Mouse (Mus musculus) cortical plate, adult 2 months (tissue): ENCODE data around the gene Litaf. TPM values are rescaled to one million over a fixed set of nuclear protein-coding genes. Genes with fewer than 3 reads are reported as not detected.

Source experiments
- H3K27ac ChIP-seq: fragments of 200-500 bp; 2 replicates; pipeline ENCODE4 v1.5.1; 2012; ENCODE audit warnings: low read length, control low read depth, inconsistent platforms; ENCODE audit not compliant: insufficient read depth
- H3K4me1 ChIP-seq: fragments of 200-500 bp; 2 replicates; pipeline ENCODE4 v1.6.1; 2011; ENCODE audit warnings: low read length; ENCODE audit not compliant: control insufficient read depth, insufficient read depth
- H3K4me3 ChIP-seq: fragments of 200-500 bp; 2 replicates; pipeline ENCODE4 v1.5.1; 2011; ENCODE audit warnings: mild to moderate bottlenecking, low read length, control low read depth; ENCODE audit not compliant: insufficient read depth
- CTCF ChIP-seq: fragments of 200-500 bp; IDR thresholded peaks from 2 replicates; pipeline ENCODE4 v1.5.1; 2011; ENCODE audit warnings: mild to moderate bottlenecking, control low read depth, low read length; ENCODE audit not compliant: insufficient read depth; ENCODE audit errors: extremely low read depth
- POLR2A ChIP-seq: fragments of 200-500 bp; IDR thresholded peaks from 2 replicates; pipeline ENCODE4 v1.6.1; 2011; ENCODE audit warnings: mild to moderate bottlenecking, low read length, control low read depth; ENCODE audit not compliant: insufficient read depth; ENCODE audit errors: extremely low read depth
- polyA plus RNA-seq: library from polyadenylated mRNA; depleted of rRNA; stranded (reverse); fragments of >200 nt; gene quantifications from 2 replicates; pipeline ENCODE4 v1.2.3, GENCODE M21; 2012; rRNA removed

The Litaf gene
- polyA plus RNA-seq = 37.0 and 45.0 TPM in 2 replicates

- peak; percentile 59 for TF ChIP-seq POLR2A
- no peak for TF ChIP-seq CTCF
- Histone ChIP-seq H3K4me1 (peaks cover 16% of the 10 kb centered on the region), H3K27ac (peak within 1 kb of the TSS; percentile 62), H3K4me3 (peak within 1 kb of the TSS; percentile 68)
Measured at GRCm38 (mm10) chr16:11066029-11066832, at the start of gene Litaf. Litaf (minus strand) TSS chr16:11066157.

- Histone ChIP-seq H3K4me3 (no peak overlapping the region), H3K4me1 (peaks cover 1% of the 10 kb centered on the region; the same call in 1 of the 2 replicates), H3K27ac (no peak overlapping the region)
- peak; percentile 46; the same call in 1 of the 2 replicates for TF ChIP-seq CTCF
- TF ChIP-seq POLR2A = no peak
Measured at GRCm38 (mm10) chr16:11109198-11109740, 43.3 kb upstream of the Litaf start.

GRCm38 (mm10) chr16:11104905-11105304 is 38.9 kb upstream of the Litaf start:
- no peak for TF ChIP-seq CTCF
- no peak for TF ChIP-seq POLR2A
- H3K27ac ChIP-seq = no peak overlapping the region
- peaks cover 3% of the 10 kb centered on the region; the same call in 1 of the 2 replicates for H3K4me1 ChIP-seq
- H3K4me3 ChIP-seq = no peak overlapping the region

GRCm38 (mm10) chr16:11097301-11097700 is 31.3 kb upstream of the Litaf start:
- peaks cover 9% of the 10 kb centered on the region for H3K4me1 ChIP-seq
- TF ChIP-seq POLR2A (no peak), CTCF (no peak)
- no peak overlapping the region for H3K27ac ChIP-seq
- no peak overlapping the region for H3K4me3 ChIP-seq

GRCm38 (mm10) chr16:11093717-11094386 is 27.9 kb upstream of the Litaf start:
- 0 out of 2 replicates have a peak overlapping the region, but pooled peaks have one; percentile 19 for H3K27ac ChIP-seq
- TF ChIP-seq POLR2A = no peak
- TF ChIP-seq CTCF = no peak

GRCm38 (mm10) chr16:11092523-11092922 is 26.6 kb upstream of the Litaf start:
- Histone ChIP-seq H3K27ac (no peak overlapping the region), H3K4me3 (no peak overlapping the region), H3K4me1 (peaks cover 18% of the 10 kb centered on the region)
- TF ChIP-seq POLR2A (peak; percentile 37; the same call in 1 of the 2 replicates), CTCF (no peak)

More at GRCm38 (mm10) chr16:11093717-11094386, 27.9 kb upstream of the Litaf start:
- Histone ChIP-seq H3K4me1 (peaks cover 18% of the 10 kb centered on the region), H3K4me3 (no peak overlapping the region)

- no peak for TF ChIP-seq POLR2A
- no peak for TF ChIP-seq CTCF
- H3K4me1 ChIP-seq = peaks cover 17% of the 10 kb centered on the region
- H3K4me3 ChIP-seq = no peak overlapping the region
- H3K27ac ChIP-seq = peak overlapping the region; percentile 65; the same call in 1 of the 2 replicates
Measured at GRCm38 (mm10) chr16:11092061-11092460, 26.1 kb upstream of the Litaf start.

GRCm38 (mm10) chr16:11090836-11091570 is 25.0 kb upstream of the Litaf start:
- H3K27ac ChIP-seq = peak overlapping the region; percentile 63; the same call in 1 of the 2 replicates
- H3K4me3 ChIP-seq = no peak overlapping the region
- peaks cover 19% of the 10 kb centered on the region for H3K4me1 ChIP-seq
- TF ChIP-seq POLR2A (no peak), CTCF (no peak)
